Mouse (Mus musculus) MEL (cell line): ENCODE measurements around the gene Fam124a.

Experiments used
- CTCF ChIP-seq, 3 experiments: IDR thresholded peaks in 2 of 3; conservative IDR thresholded peaks in 1 of 3; 2 replicates each; pipeline ENCODE4 v1.5.1; 2011 to 2012; ENCODE audit warnings: low read length in 3 of 3, low read depth in 2 of 3, mild to moderate bottlenecking in 2 of 3, improper control_type of control experiment in 1 of 3, inconsistent platforms in 1 of 3, mixed read lengths in 1 of 3, moderate library complexity in 1 of 3; ENCODE audit not compliant: control insufficient read depth in 1 of 3, insufficient read depth in 1 of 3, poor library complexity in 1 of 3, severe bottlenecking in 1 of 3
- MAX ChIP-seq: IDR thresholded peaks from 2 replicates; pipeline ENCODE4 v1.6.1; 2011; ENCODE audit warnings: low read length, improper control_type of control experiment
- MXI1 ChIP-seq: IDR thresholded peaks from 2 replicates; pipeline ENCODE4 v1.6.1; 2011; ENCODE audit warnings: mild to moderate bottlenecking, low read depth, low read length, improper control_type of control experiment
- POLR2A ChIP-seq, 2 experiments: IDR thresholded peaks; 2 replicates each; pipeline ENCODE4 v1.6.1; 2011 to 2012; ENCODE audit warnings: low read length in 2 of 2, mild to moderate bottlenecking in 2 of 2, control low read depth in 1 of 2, improper control_type of control experiment in 1 of 2, low read depth in 1 of 2, moderate library complexity in 1 of 2; ENCODE audit not compliant: control insufficient read depth in 1 of 2, insufficient read depth in 1 of 2, poor library complexity in 1 of 2
- TBP ChIP-seq: IDR thresholded peaks from 2 replicates; pipeline ENCODE4 v1.8.0; 2011; ENCODE audit warnings: low read depth, low read length, improper control_type of control experiment
- UBTF ChIP-seq: IDR thresholded peaks from 2 replicates; pipeline ENCODE4 v1.6.1; 2012; ENCODE audit warnings: low read depth, mild to moderate bottlenecking, inconsistent platforms, low read length, improper control_type of control experiment, moderate library complexity, borderline replicate concordance; ENCODE audit not compliant: insufficient read depth
- ZKSCAN1 ChIP-seq: IDR thresholded peaks from 2 replicates; pipeline ENCODE4 v1.6.1; 2012; ENCODE audit warnings: low read depth, mild to moderate bottlenecking, inconsistent platforms, low read length, improper control_type of control experiment, moderate library complexity
- ZMIZ1 ChIP-seq: IDR thresholded peaks from 2 replicates; pipeline ENCODE4 v1.6.1; 2012; ENCODE audit warnings: low read depth, mild to moderate bottlenecking, inconsistent platforms, low read length, improper control_type of control experiment, moderate library complexity
- ZNF384 ChIP-seq: IDR thresholded peaks from 2 replicates; pipeline ENCODE4 v1.6.1; 2012; ENCODE audit warnings: low read depth, mild to moderate bottlenecking, inconsistent platforms, low read length, improper control_type of control experiment

DNA sequence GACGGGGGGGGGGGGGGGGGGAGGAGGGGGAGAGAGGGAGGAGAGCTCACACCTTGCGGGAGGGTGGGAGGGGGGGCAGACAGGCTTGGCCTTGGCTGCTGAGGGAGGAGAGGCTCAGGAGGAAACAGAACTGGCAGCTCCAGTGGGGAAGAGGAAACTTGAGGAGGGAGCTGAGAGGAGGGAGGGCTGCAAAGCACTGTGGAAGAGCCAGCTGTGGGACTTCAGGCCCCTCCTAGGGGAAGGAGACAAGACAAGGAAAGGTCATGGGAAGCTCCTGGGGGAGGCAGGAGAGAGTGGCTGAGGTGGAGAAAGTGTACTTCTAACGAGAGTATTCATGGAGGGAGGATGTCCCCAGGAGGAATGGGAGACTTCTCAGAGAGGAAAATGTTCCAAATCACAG lies 17.9 kb downstream of the Fam124a start:
- TF ChIP-seq ZKSCAN1 (no peak), ZNF384 (no peak), CTCF (IDR thresholded peaks at IDR 0.05 in 2 of 3, conservative IDR thresholded peaks at IDR 0.05 in 1 of 3; ENCODE audit: control insufficient read depth in 1 of 3, insufficient read depth in 1 of 3, low read depth in 2 of 3, low read length in 3 of 3, poor library complexity in 1 of 3, severe bottlenecking in 1 of 3) (no peak), ZMIZ1 (no peak), POLR2A (IDR thresholded peaks at IDR 0.05; ENCODE audit: control insufficient read depth in 1 of 2, insufficient read depth in 1 of 2, low read depth in 1 of 2, low read length in 2 of 2, poor library complexity in 1 of 2) (no peak), MAX (no peak), MXI1 (no peak), TBP (no peak), UBTF (no peak)
